Mouse (Mus musculus) activated CD4-positive, CD25-positive, alpha-beta regulatory T cell, adult 4 months (primary cell): ENCODE results near the gene Snx13. TPM values are rescaled to one million over a fixed set of nuclear protein-coding genes. Genes with fewer than 3 reads are reported as not detected.

Experiments
- ATAC-seq: one replicate; pipeline ENCODE4 v1.8.0; 2017
- polyA plus RNA-seq, 2 experiments: library from polyadenylated mRNA; unstranded; fragments of 100-300 nt; shearing (Covaris generic); gene quantifications; one replicate each; pipeline ENCODE4 v1.2.1; 2017

Snx13 gene
- polyA plus RNA-seq, 2 experiments from 2014 or later = 17.4 to 22.5 TPM

- peak; percentile 27 for ATAC-seq
These were observed 587 bp downstream of the Snx13 start for GRCm38 (mm10) chr12:35047320-35048225.

- ATAC-seq = no peak
These were observed 1.9 kb downstream of the Snx13 start for GRCm38 (mm10) chr12:35048891-35049290.

- no peak for ATAC-seq
These were observed 3.5 kb downstream of the Snx13 start for GRCm38 (mm10) chr12:35050501-35050900.

- no peak for ATAC-seq
These were observed 4.2 kb downstream of the Snx13 start for GRCm38 (mm10) chr12:35050964-35051758.

- ATAC-seq = no peak
These were observed 7.4 kb downstream of the Snx13 start for GRCm38 (mm10) chr12:35054420-35054819.

GRCm38 (mm10) chr12:35055114-35056095, 8.4 kb downstream of the Snx13 start:
- peak; percentile 46 for ATAC-seq

- no peak for ATAC-seq
These were observed 16.9 kb downstream of the Snx13 start for GRCm38 (mm10) chr12:35063697-35064468.

GRCm38 (mm10) chr12:35067621-35068020, 20.6 kb downstream of the Snx13 start:
- no peak for ATAC-seq

- no peak for ATAC-seq
These were observed 24.4 kb downstream of the Snx13 start for GRCm38 (mm10) chr12:35071336-35071735.

- ATAC-seq = no peak
These were observed 25.2 kb downstream of the Snx13 start for GRCm38 (mm10) chr12:35072178-35072577.

- ATAC-seq = no peak
These were observed 29.0 kb downstream of the Snx13 start for GRCm38 (mm10) chr12:35075993-35076392.

- ATAC-seq = peak; percentile 73
These were observed 76.6 kb downstream of the Snx13 start for GRCm38 (mm10) chr12:35123549-35123948.

- ATAC-seq = no peak
These were observed 106.2 kb downstream of the Snx13 start for GRCm38 (mm10) chr12:35153186-35153585.

GRCm38 (mm10) chr12:35154149-35154548, 107.2 kb downstream of the Snx13 start:
- no peak for ATAC-seq

GRCm38 (mm10) chr12:35157237-35157636, 110.3 kb downstream of the Snx13 start:
- no peak for ATAC-seq

GRCm38 (mm10) chr12:35161690-35162089, 114.7 kb downstream of the Snx13 start:
- no peak for ATAC-seq

GRCm38 (mm10) chr12:35170275-35170674, 123.3 kb downstream of the Snx13 start:
- no peak for ATAC-seq

GRCm38 (mm10) chr12:35175938-35176337, 129.0 kb downstream of the Snx13 start:
- no peak for ATAC-seq

- ATAC-seq = no peak
These were observed 129.6 kb downstream of the Snx13 start for GRCm38 (mm10) chr12:35176628-35177027.

- ATAC-seq = peak; percentile 81
These were observed 135.7 kb downstream of the Snx13 start for GRCm38 (mm10) chr12:35182675-35183074.

GRCm38 (mm10) chr12:35184261-35184660, 137.3 kb downstream of the Snx13 start:
- ATAC-seq = no peak
